Mouse (Mus musculus) liver, adult 2 months (tissue): ENCODE data around the gene Il12rb1.

Experiments used
- CTCF ChIP-seq: fragments of 200-500 bp; IDR thresholded peaks from 2 replicates; pipeline ENCODE4 v1.5.1; 2011; ENCODE audit warnings: low read depth, low read length, control low read depth
- POLR2A ChIP-seq: fragments of 200-500 bp; IDR thresholded peaks from 2 replicates; pipeline ENCODE4 v1.6.1; 2011; ENCODE audit warnings: low read length, control low read depth; ENCODE audit not compliant: insufficient read depth; ENCODE audit errors: extremely low read depth

- no peak for TF ChIP-seq CTCF
- TF ChIP-seq POLR2A = peak; percentile 66
Measured at GRCm38 (mm10) chr8:70797081-70798070, 10.9 kb upstream of the Il12rb1 start.
